Mouse (Mus musculus): ENCODE measurements around the gene B630019K06Rik. TPM values are rescaled to one million over a fixed set of nuclear protein-coding genes. Genes with fewer than 3 reads are reported as not detected.
"Not testable (repeated sequence)": the region's sequence is repeated elsewhere in the genome, so short reads cannot be mapped to it uniquely, and the experiment has no call there.

The B630019K06Rik gene
- 0.57 TPM in 1 of 2 replicates, not detected in the other for total RNA-seq (2015)
- total RNA-seq (2017): not detected in 2 replicates

GRCm38 (mm10) chrX:8892343-8893155, at the start of gene B630019K06Rik:
TSS of gene B630019K06Rik (plus strand) at chrX:8892382.
- peak; percentile 92 for ATAC-seq (ENCODE audit: poor library complexity, severe bottlenecking)

GRCm38 (mm10) chrX:8843694-8844093, 48.5 kb upstream of the B630019K06Rik start, which contains the start of gene Gm6592:
TSS of gene Gm6592 (plus strand) at chrX:8843994.
- ATAC-seq (ENCODE audit: poor library complexity, severe bottlenecking): no peak

GRCm38 (mm10) chrX:8852486-8852885, 39.7 kb upstream of the B630019K06Rik start:
- no peak for ATAC-seq (ENCODE audit: poor library complexity, severe bottlenecking)

- peak; percentile 51 for ATAC-seq (ENCODE audit: poor library complexity, severe bottlenecking)
Measured at GRCm38 (mm10) chrX:8864331-8864730, 27.9 kb upstream of the B630019K06Rik start.

GRCm38 (mm10) chrX:8873953-8874352, 18.2 kb upstream of the B630019K06Rik start, which contains the start of gene Gm5751:
TSS of gene Gm5751 (plus strand) at chrX:8874253.
- ATAC-seq (ENCODE audit: poor library complexity, severe bottlenecking): not testable (repeated sequence)

GRCm38 (mm10) chrX:8884336-8884735, 7.8 kb upstream of the B630019K06Rik start:
- ATAC-seq (ENCODE audit: poor library complexity, severe bottlenecking): no peak

GRCm38 (mm10) chrX:8891975-8892342, 223 bp upstream of the B630019K06Rik start:
- no peak for ATAC-seq (ENCODE audit: poor library complexity, severe bottlenecking)

- ATAC-seq (ENCODE audit: poor library complexity, severe bottlenecking): no peak
Measured at GRCm38 (mm10) chrX:8893182-8893651, 1.0 kb downstream of the B630019K06Rik start.

GRCm38 (mm10) chrX:8900823-8901222, 8.6 kb downstream of the B630019K06Rik start:
- no peak for ATAC-seq (ENCODE audit: poor library complexity, severe bottlenecking)

- no peak for ATAC-seq (ENCODE audit: poor library complexity, severe bottlenecking)
Measured at GRCm38 (mm10) chrX:8901906-8902472, 9.8 kb downstream of the B630019K06Rik start.

- ATAC-seq (ENCODE audit: poor library complexity, severe bottlenecking): no peak
Measured at GRCm38 (mm10) chrX:8921080-8921479, 28.9 kb downstream of the B630019K06Rik start.

- no peak for ATAC-seq (ENCODE audit: poor library complexity, severe bottlenecking)
Measured at GRCm38 (mm10) chrX:8921813-8922607, 29.8 kb downstream of the B630019K06Rik start.

GRCm38 (mm10) chrX:8927308-8927707, 35.1 kb downstream of the B630019K06Rik start:
- ATAC-seq (ENCODE audit: poor library complexity, severe bottlenecking): no peak

- ATAC-seq (ENCODE audit: poor library complexity, severe bottlenecking): no peak
Measured at GRCm38 (mm10) chrX:8944041-8944440, 51.9 kb downstream of the B630019K06Rik start.

Other genes with a start within 250 kb of the B630019K06Rik start
- gene Ssxb8, start 201.5 kb upstream of the B630019K06Rik start, total RNA-seq (2015): not detected in 2 replicates
- gene Ssxb8, start 201.5 kb upstream of the B630019K06Rik start, total RNA-seq (2017): not detected in 2 replicates
- gene Ssx9, start 143.9 kb upstream of the B630019K06Rik start, total RNA-seq (2015): not detected in 2 replicates
- gene Ssx9, start 143.9 kb upstream of the B630019K06Rik start, total RNA-seq (2017): not detected in 2 replicates
- gene Ssxb5, start 88.7 kb upstream of the B630019K06Rik start, total RNA-seq (2015): not detected in 2 replicates
- gene Ssxb5, start 88.7 kb upstream of the B630019K06Rik start, total RNA-seq (2017): not detected in 2 replicates
- not detected in 2 replicates for gene Gm6592, start 48.4 kb upstream of the B630019K06Rik start, total RNA-seq (2015)
- gene Gm6592, start 48.4 kb upstream of the B630019K06Rik start, total RNA-seq (2017): not detected in 2 replicates
- not detected in 2 replicates for gene Gm5751, start 18.1 kb upstream of the B630019K06Rik start, total RNA-seq (2015)
- not detected in 2 replicates for gene Gm5751, start 18.1 kb upstream of the B630019K06Rik start, total RNA-seq (2017)
- not detected in 2 replicates for gene Fthl17b, start 70.6 kb downstream of the B630019K06Rik start, total RNA-seq (2015)
- gene Fthl17b, start 70.6 kb downstream of the B630019K06Rik start, total RNA-seq (2017): not detected in 2 replicates
- not detected in 2 replicates for gene Fthl17c, start 84.2 kb downstream of the B630019K06Rik start, total RNA-seq (2015)
- not detected in 2 replicates for gene Fthl17c, start 84.2 kb downstream of the B630019K06Rik start, total RNA-seq (2017)
- not detected in 2 replicates for gene Fthl17d, start 94.4 kb downstream of the B630019K06Rik start, total RNA-seq (2015)
- gene Fthl17d, start 94.4 kb downstream of the B630019K06Rik start, total RNA-seq (2017): not detected in 2 replicates
- not detected in 2 replicates for gene Fthl17e, start 141.1 kb downstream of the B630019K06Rik start, total RNA-seq (2015)
- gene Fthl17e, start 141.1 kb downstream of the B630019K06Rik start, total RNA-seq (2017): not detected in 2 replicates
- not detected in 2 replicates for gene Fthl17f, start 170.6 kb downstream of the B630019K06Rik start, total RNA-seq (2015)
- gene Fthl17f, start 170.6 kb downstream of the B630019K06Rik start, total RNA-seq (2017): not detected in 2 replicates
- gene 4930402K13Rik, start 212.2 kb downstream of the B630019K06Rik start, total RNA-seq (2015): not detected in 2 replicates
- gene 4930402K13Rik, start 212.2 kb downstream of the B630019K06Rik start, total RNA-seq (2017): not detected in 2 replicates